8 mouse cellular contexts compared by ENCODE assay signal in the genomic region with DNA sequence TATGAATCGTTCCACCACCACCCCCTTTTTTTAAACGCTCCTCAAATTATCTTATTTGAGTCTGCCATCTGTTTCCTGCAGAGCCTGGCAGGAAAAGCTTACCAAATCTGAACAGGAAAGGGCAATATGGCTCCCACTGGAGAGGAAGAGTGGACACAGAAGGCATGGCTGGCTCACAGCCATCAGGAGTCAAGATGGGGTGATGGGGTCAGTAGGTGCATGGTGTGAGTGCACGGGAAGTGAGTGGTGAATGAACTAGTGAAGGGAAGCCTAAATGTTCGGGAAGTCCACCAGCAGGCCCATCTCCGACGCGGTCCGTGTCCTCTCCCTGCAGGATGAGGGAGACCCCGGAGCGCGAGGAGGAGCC. TPM values are rescaled to one million over a fixed set of nuclear protein-coding genes. Genes with fewer than 3 reads are reported as not detected.
DNase-seq lines count a peak whose midpoint lies in the region; ATAC-seq and TF ChIP-seq lines count a peak whose summit lies in the region.

No protein-coding gene starts in this region.

- peaks cover 18% of the 10 kb centered on the region for H3K36me3 ChIP-seq in heart, embryonic 12.5 days
- no peaks in the 10 kb centered on the region for H3K36me3 ChIP-seq in kidney, postnatal 0 days (ENCODE audit: insufficient read depth, low read length)
- peaks cover 2% of the 10 kb centered on the region; the same call in 1 of the 2 replicates for H3K36me3 ChIP-seq in stomach, postnatal 0 days (ENCODE audit: control insufficient read depth, insufficient read depth, low read length)

- peak overlapping the region; percentile 79 for H3K4me2 ChIP-seq in heart, embryonic 12.5 days
- peak overlapping the region; percentile 64 for H3K4me2 ChIP-seq in kidney, postnatal 0 days (ENCODE audit: low read length)
- H3K4me2 ChIP-seq in stomach, postnatal 0 days (replicated peaks; ENCODE audit: low read depth): peak overlapping the region; percentile 76

- no peak for TF ChIP-seq CTCF in left cerebral cortex, adult 2 months (IDR thresholded peaks at IDR 0.05)
- TF ChIP-seq CTCF in kidney, postnatal 0 days (IDR thresholded peaks at IDR 0.05; ENCODE audit: low read depth): no peak
- no peak for TF ChIP-seq CTCF in stomach, postnatal 0 days (IDR thresholded peaks at IDR 0.05; ENCODE audit: low read depth)

- peak overlapping the region; percentile 75 for H3K9ac ChIP-seq in heart, embryonic 12.5 days
- peak overlapping the region; percentile 75 for H3K9ac ChIP-seq in kidney, postnatal 0 days (ENCODE audit: low read depth, low read length)
- H3K9ac ChIP-seq in stomach, postnatal 0 days (ENCODE audit: low read length): peak overlapping the region; percentile 76

- no peaks in the 10 kb centered on the region for H3K27me3 ChIP-seq in heart, embryonic 12.5 days (replicated peaks)
- no peaks in the 10 kb centered on the region for H3K27me3 ChIP-seq in kidney, postnatal 0 days (ENCODE audit: insufficient read depth, low read length)
- no peaks in the 10 kb centered on the region for H3K27me3 ChIP-seq in stomach, postnatal 0 days (ENCODE audit: control insufficient read depth, insufficient read depth, low read length)

- peak; percentile 44; the same call in 1 of the 2 replicates for ATAC-seq in heart, embryonic 12.5 days (ENCODE audit: insufficient number of reproducible peaks, low FRiP score)
- no peak; the same call in 1 of the 2 replicates for ATAC-seq in kidney, postnatal 0 days (replicated peaks; ENCODE audit: low FRiP score, low read depth)
- 0 out of 2 replicates have a peak, but pooled peaks have one; percentile 2 for ATAC-seq in stomach, postnatal 0 days (ENCODE audit: low FRiP score, low TSS enrichment)

- no peaks in the 10 kb centered on the region for H3K9me3 ChIP-seq in heart, embryonic 12.5 days (replicated peaks)
- H3K9me3 ChIP-seq in kidney, postnatal 0 days (replicated peaks; ENCODE audit: low read length): no peaks in the 10 kb centered on the region
- no peaks in the 10 kb centered on the region for H3K9me3 ChIP-seq in stomach, postnatal 0 days (ENCODE audit: control insufficient read depth, low read length)

- intact Hi-C loops in left cerebral cortex, adult 2 months (cut with DNase I): loop anchor here (10.0 kb wide), 1 partner anchor 203 kb away; a partner anchor contains a TSS

- no peak for TF ChIP-seq EP300 in stomach, postnatal 0 days (optimal IDR thresholded peaks at IDR 0.05)

- 11% methylated on average over 11 of the region's 11 CpGs for WGBS in heart, embryonic 12.5 days
- 18% methylated on average over 10 of the region's 11 CpGs for WGBS in kidney, postnatal 0 days
- WGBS in stomach, postnatal 0 days: 20% methylated on average over 11 of the region's 11 CpGs

- DNase-seq in left cerebral cortex, adult 2 months (ENCODE audit: extremely low spot score in 1 of 2, low spot score in 2 of 2): no peak
- DNase-seq in left cerebral cortex, adult 8-10 months (ENCODE audit: low spot score in 2 of 2): no peak
- peak; percentile 83 for DNase-seq in cerebellum, adult 9-10 months
- peak; percentile 71 for DNase-seq in kidney, postnatal 0 days (ENCODE audit: low spot score)
- peak; percentile 79 for DNase-seq in lung, postnatal 10 days
- no peak for DNase-seq in stomach, postnatal 0 days (ENCODE audit: low spot score)
- DNase-seq in spleen, postnatal 4 days (ENCODE audit: low spot score in 2 of 2): no peak

- H3K4me3 ChIP-seq in left cerebral cortex, adult 2 months: peak overlapping the region; percentile 52
- H3K4me3 ChIP-seq in heart, embryonic 12.5 days: peak overlapping the region; percentile 54
- H3K4me3 ChIP-seq in kidney, postnatal 0 days (replicated peaks; ENCODE audit: low read depth, low read length): peak overlapping the region; percentile 48
- H3K4me3 ChIP-seq in stomach, postnatal 0 days (ENCODE audit: low read depth, low read length): peak overlapping the region; percentile 49

- peaks cover 39% of the 10 kb centered on the region for H3K4me1 ChIP-seq in heart, embryonic 12.5 days (replicated peaks)
- peaks cover 24% of the 10 kb centered on the region; the same call in 1 of the 2 replicates for H3K4me1 ChIP-seq in kidney, postnatal 0 days (replicated peaks; ENCODE audit: insufficient read depth, low read length)
- H3K4me1 ChIP-seq in stomach, postnatal 0 days (replicated peaks; ENCODE audit: control insufficient read depth, insufficient read depth): peaks cover 2% of the 10 kb centered on the region; the same call in 1 of the 2 replicates

- peak overlapping the region; percentile 85 for H3K27ac ChIP-seq in left cerebral cortex, adult 2 months
- peak overlapping the region; percentile 88 for H3K27ac ChIP-seq in heart, embryonic 12.5 days (ENCODE audit: poor library complexity, severe bottlenecking)
- H3K27ac ChIP-seq in kidney, postnatal 0 days: peak overlapping the region; percentile 95
- peak overlapping the region; percentile 94 for H3K27ac ChIP-seq in stomach, postnatal 0 days (replicated peaks)

RNA-seq across cellular contexts. Expression of a gene that starts 2.1 kb away (rescaled TPM):
- 1 to 10 TPM; 2.3 to 2.7 TPM for total RNA-seq in left cerebral cortex, adult 2 months (2021)
- 1 to 10 TPM; 1.5 to 4.9 (median 3.7) TPM for total RNA-seq in left cerebral cortex, adult 8-10 months (2022)
- polyA plus RNA-seq in heart, embryonic 12.5 days (2016; fragmentation: Nextera tagmentation; extraction: Ambion mirVana): 0.85 and 1.3 TPM in 2 replicates
- polyA plus RNA-seq in kidney, postnatal 0 days (2015; fragmentation: Nextera tagmentation; extraction: Ambion mirVana): 0.97 and 1.3 TPM in 2 replicates
- polyA plus RNA-seq in stomach, postnatal 0 days (2015; fragmentation: Nextera tagmentation; extraction: Ambion mirVana): 0.97 and 1.3 TPM in 2 replicates

RNA-seq across cellular contexts. Expression of a gene that starts 15.6 kb away (rescaled TPM):
- 100 to 1,000 TPM; 223 to 241 TPM for total RNA-seq in left cerebral cortex, adult 2 months (2021)
- 100 to 1,000 TPM; 240 to 334 (median 272) TPM for total RNA-seq in left cerebral cortex, adult 8-10 months (2022)
- polyA plus RNA-seq in heart, embryonic 12.5 days (2016; fragmentation: Nextera tagmentation; extraction: Ambion mirVana): 459 and 490 TPM in 2 replicates
- polyA plus RNA-seq in kidney, postnatal 0 days (2015; fragmentation: Nextera tagmentation; extraction: Ambion mirVana): 873 and 942 TPM in 2 replicates
- polyA plus RNA-seq in stomach, postnatal 0 days (2015; fragmentation: Nextera tagmentation; extraction: Ambion mirVana): 688 and 733 TPM in 2 replicates

Comparison
In these comparisons a context has a peak if more than half of its experiments do, and no peak if none do; other contexts are left out.
1. DNase-seq: peak in cerebellum, adult 9-10 months (single experiment), kidney, postnatal 0 days (single experiment) and lung, postnatal 10 days (single experiment); none in left cerebral cortex, adult 2 months (0 of 2), left cerebral cortex, adult 8-10 months (0 of 2), stomach, postnatal 0 days (single experiment) and spleen, postnatal 4 days (0 of 2).
2. Peak in every context shown above with its lines, with median percentiles within 50 percentile points of each other: H3K27ac ChIP-seq, H3K4me3 ChIP-seq, H3K4me2 ChIP-seq and H3K9ac ChIP-seq.